Mouse (Mus musculus) bone marrow macrophage, adult 2 months (primary cell): ENCODE measurements around the gene Ipo4. TPM values are rescaled to one million over a fixed set of nuclear protein-coding genes. Genes with fewer than 3 reads are reported as not detected.

Source experiments
- H3K27ac ChIP-seq: 2 replicates; pipeline ENCODE4 v1.5.1; 2012; ENCODE audit warnings: low read depth, low read length; ENCODE audit not compliant: insufficient read depth
- H3K4me1 ChIP-seq: 2 replicates; pipeline ENCODE4 v1.6.1; 2012; ENCODE audit warnings: low read length; ENCODE audit not compliant: control insufficient read depth, insufficient read depth
- H3K4me3 ChIP-seq: 2 replicates; pipeline ENCODE4 v1.5.1; 2012; ENCODE audit warnings: mild to moderate bottlenecking, low read length, moderate library complexity; ENCODE audit not compliant: insufficient read depth
- CTCF ChIP-seq: IDR thresholded peaks from 2 replicates; pipeline ENCODE4 v1.5.1; 2012; ENCODE audit warnings: low read depth, mild to moderate bottlenecking, low read length, moderate library complexity
- POLR2A ChIP-seq: IDR thresholded peaks from 2 replicates; pipeline ENCODE4 v1.6.1; 2012; ENCODE audit warnings: mild to moderate bottlenecking, low read depth, low read length, borderline replicate concordance
- polyA plus RNA-seq: library from polyadenylated mRNA; stranded (reverse); fragments of >200 nt; gene quantifications from 2 replicates; pipeline ENCODE4 v1.2.4, GENCODE M21; 2012; ENCODE audit not compliant: missing spikeins, insufficient read depth, insufficient read length

Gene Ipo4
- polyA plus RNA-seq, 1 experiment, result 33.3 TPM

- H3K4me1 ChIP-seq, result peaks cover 8% of the 10 kb centered on the region
- peak within 1 kb of the TSS; percentile 95 for H3K27ac ChIP-seq
- H3K4me3 ChIP-seq, result peak within 1 kb of the TSS; percentile 94
- TF ChIP-seq POLR2A, result no peak
- no peak for TF ChIP-seq CTCF
Observed at GRCm38 (mm10) chr14:55590748-55591330, 44.9 kb downstream of the Ipo4 start, which contains the start of gene Psme2. Gene Psme2, minus strand, starts transcription at chr14:55591113.

GRCm38 (mm10) chr14:55589771-55590448 is 45.8 kb downstream of the Ipo4 start:
- TF ChIP-seq POLR2A (no peak), CTCF (no peak)
- H3K4me1 ChIP-seq, result peaks cover 13% of the 10 kb centered on the region
- H3K27ac ChIP-seq, result peak overlapping the region; percentile 62
- peak overlapping the region; percentile 76 for H3K4me3 ChIP-seq

GRCm38 (mm10) chr14:55589271-55589670 is 46.5 kb downstream of the Ipo4 start:
- TF ChIP-seq POLR2A (no peak), CTCF (no peak)
- Histone ChIP-seq H3K27ac (no peak overlapping the region), H3K4me1 (peaks cover 17% of the 10 kb centered on the region), H3K4me3 (no peak overlapping the region)

- H3K4me3 ChIP-seq, result no peak overlapping the region
- TF ChIP-seq POLR2A, result no peak
- TF ChIP-seq CTCF, result no peak
- H3K27ac ChIP-seq, result peak overlapping the region; percentile 63
- H3K4me1 ChIP-seq, result peaks cover 18% of the 10 kb centered on the region
Observed at GRCm38 (mm10) chr14:55586149-55586548, 49.6 kb downstream of the Ipo4 start.

GRCm38 (mm10) chr14:55585566-55585960 is 50.2 kb downstream of the Ipo4 start:
- peak overlapping the region; percentile 14; the same call in 1 of the 2 replicates for H3K4me3 ChIP-seq
- TF ChIP-seq CTCF, result no peak
- TF ChIP-seq POLR2A, result no peak
- H3K27ac ChIP-seq, result peak overlapping the region; percentile 63
- H3K4me1 ChIP-seq, result peaks cover 18% of the 10 kb centered on the region

- Histone ChIP-seq H3K4me3 (peak within 1 kb of the TSS; percentile 79), H3K4me1 (peaks cover 18% of the 10 kb centered on the region), H3K27ac (peak within 1 kb of the TSS; percentile 63)
- no peak for TF ChIP-seq POLR2A
- TF ChIP-seq CTCF, result no peak
Observed at GRCm38 (mm10) chr14:55584702-55585565, 50.8 kb downstream of the Ipo4 start, which contains the start of gene Emc9. Gene Emc9, minus strand, starts transcription at chr14:55585302.

- H3K27ac ChIP-seq, result no peak overlapping the region
Observed at GRCm38 (mm10) chr14:55584303-55584701, 51.5 kb downstream of the Ipo4 start.

GRCm38 (mm10) chr14:55581981-55582681 is 53.6 kb downstream of the Ipo4 start:
- Histone ChIP-seq H3K4me3 (no peak overlapping the region), H3K4me1 (peaks cover 24% of the 10 kb centered on the region), H3K27ac (no peak overlapping the region)
- TF ChIP-seq CTCF (peak; percentile 56), POLR2A (no peak)

More at GRCm38 (mm10) chr14:55584303-55584701, 51.5 kb downstream of the Ipo4 start:
- peak overlapping the region; percentile 79 for H3K4me3 ChIP-seq
- TF ChIP-seq CTCF (no peak), POLR2A (no peak)
- H3K4me1 ChIP-seq, result peaks cover 20% of the 10 kb centered on the region

- peaks cover 21% of the 10 kb centered on the region for H3K4me1 ChIP-seq
- no peak for TF ChIP-seq POLR2A
- TF ChIP-seq CTCF, result no peak
- H3K4me3 ChIP-seq, result no peak overlapping the region
- H3K27ac ChIP-seq, result no peak overlapping the region
Observed at GRCm38 (mm10) chr14:55580731-55581130, 55.0 kb downstream of the Ipo4 start.
